Mouse (Mus musculus) E14TG2a.4 (cell line): ENCODE measurements at regions not wholly inside any gene's neighbourhood (a gene's known extent, or its start where the extent isn't known, plus 50 kb on each side); places are given as distances from the start of the nearest gene placed in this dataset.

Source experiments
- CTCF ChIP-seq: conservative IDR thresholded peaks from 2 replicates; pipeline ENCODE4 v1.5.1; 2014; ENCODE audit warnings: low read length
- POU5F1 ChIP-seq: IDR thresholded peaks from 2 replicates; pipeline ENCODE4 v1.6.1; 2014; ENCODE audit warnings: low read length, borderline replicate concordance

DNA sequence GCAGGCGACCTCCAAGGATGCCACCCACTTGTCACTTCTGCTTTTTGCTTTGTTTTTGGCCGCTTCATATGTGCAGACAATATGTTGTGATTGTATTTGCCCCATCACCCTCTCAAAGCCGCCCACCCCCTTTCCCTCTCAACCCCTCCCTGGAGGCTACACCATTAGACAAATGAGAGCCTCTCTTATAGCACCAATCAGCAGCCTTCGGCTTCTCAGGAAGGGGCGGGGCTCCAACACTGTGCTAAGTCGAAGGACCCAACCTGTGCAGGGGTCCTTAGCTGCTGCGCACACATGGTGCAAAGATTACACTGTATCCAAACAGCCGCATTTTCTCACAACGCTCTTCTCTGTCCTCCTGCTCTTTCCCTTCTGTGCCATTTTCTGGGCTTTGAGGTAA lies 305.1 kb upstream of the 3110018I06Rik start:
- TF ChIP-seq CTCF (no peak), POU5F1 (no peak)
